Mouse (Mus musculus) cortical plate, adult 2 months (tissue): ENCODE results near the gene Igf2bp1.

ENCODE experiments used
- CTCF ChIP-seq: fragments of 200-500 bp; IDR thresholded peaks from 2 replicates; pipeline ENCODE4 v1.5.1; 2011; ENCODE audit warnings: mild to moderate bottlenecking, control low read depth, low read length; ENCODE audit not compliant: insufficient read depth; ENCODE audit errors: extremely low read depth
- POLR2A ChIP-seq: fragments of 200-500 bp; IDR thresholded peaks from 2 replicates; pipeline ENCODE4 v1.6.1; 2011; ENCODE audit warnings: mild to moderate bottlenecking, low read length, control low read depth; ENCODE audit not compliant: insufficient read depth; ENCODE audit errors: extremely low read depth

GRCm38 (mm10) chr11:96007516-96008235, 1.9 kb upstream of the Igf2bp1 start:
- TF ChIP-seq CTCF (no peak), POLR2A (no peak)
